Mouse (Mus musculus): ENCODE results near the gene Ppp4r3b. TPM values are rescaled to one million over a fixed set of nuclear protein-coding genes. Genes with fewer than 3 reads are reported as not detected.

Ppp4r3b gene
- total RNA-seq, 2 experiments from 2014 or later = 40.5 to 42.3 TPM

- DNase-seq (ENCODE audit: low spot score in 2 of 2) = no peak
Measured at GRCm38 (mm10) chr11:29237364-29237763, 64.7 kb downstream of the Ppp4r3b start.

GRCm38 (mm10) chr11:29238047-29238446 lies 65.4 kb downstream of the Ppp4r3b start:
- no peak for DNase-seq (ENCODE audit: low spot score in 2 of 2)

GRCm38 (mm10) chr11:29238551-29238950 lies 65.9 kb downstream of the Ppp4r3b start:
- no peak for DNase-seq (ENCODE audit: low spot score in 2 of 2)

- DNase-seq (ENCODE audit: low spot score in 2 of 2) = no peak
Measured at GRCm38 (mm10) chr11:29239353-29239752, 66.7 kb downstream of the Ppp4r3b start.

- no peak for DNase-seq (ENCODE audit: low spot score in 2 of 2)
Measured at GRCm38 (mm10) chr11:29241961-29242360, 69.3 kb downstream of the Ppp4r3b start.

GRCm38 (mm10) chr11:29245988-29246387 lies 73.3 kb downstream of the Ppp4r3b start:
- no peak for DNase-seq (ENCODE audit: low spot score in 2 of 2)

GRCm38 (mm10) chr11:29246883-29247650 lies 74.4 kb downstream of the Ppp4r3b start, which contains the start of gene Cfap36:
Gene Cfap36 (minus strand): TSS chr11:29247409.
- DNase-seq (ENCODE audit: low spot score in 2 of 2) = peak; percentile 74 to 87

- DNase-seq (ENCODE audit: low spot score in 2 of 2) = no peak
Measured at GRCm38 (mm10) chr11:29247725-29248124, 75.0 kb downstream of the Ppp4r3b start.

- no peak for DNase-seq (ENCODE audit: low spot score in 2 of 2)
Measured at GRCm38 (mm10) chr11:29248386-29248785, 75.7 kb downstream of the Ppp4r3b start.

GRCm38 (mm10) chr11:29254643-29255042 lies 82.0 kb downstream of the Ppp4r3b start:
- no peak for DNase-seq (ENCODE audit: low spot score in 2 of 2)

- peak in 1 of 2 experiments; percentile 41 for DNase-seq (ENCODE audit: low spot score in 2 of 2)
Measured at GRCm38 (mm10) chr11:29267824-29268223, 95.1 kb downstream of the Ppp4r3b start.

Other genes starting within 250 kb of the Ppp4r3b start
- gene Pnpt1, start 42.1 kb upstream of the Ppp4r3b start, total RNA-seq (2021) = 10 to 100 TPM; 17.2 to 20.0 TPM
- 10 to 100 TPM; 21.9 to 27.0 TPM for gene Cfap36, start 74.5 kb downstream of the Ppp4r3b start, total RNA-seq (2021)
- 10 to 100 TPM; 24.4 to 26.9 TPM for gene Ccdc88a, start 200.8 kb downstream of the Ppp4r3b start, total RNA-seq (2021)

All from gastrocnemius, postnatal 4 days (tissue).